Mouse (Mus musculus) heart, adult 8-10 months (tissue): ENCODE measurements around the gene Kremen1. TPM values are rescaled to one million over a fixed set of nuclear protein-coding genes. Genes with fewer than 3 reads are reported as not detected.

ENCODE experiments used
- total RNA-seq, 4 experiments: library from RNA; stranded (reverse); gene quantifications; 2 replicates each; pipeline ENCODE4 v1.2.4; 2022

Kremen1 gene
- total RNA-seq, 4 experiments from 2014 or later: 86.5 to 107 (median 100) TPM

Other genes starting within 250 kb of the Kremen1 start
- gene Rasl10a, start 203.4 kb downstream of the Kremen1 start, total RNA-seq: 1 to 10 TPM; 3.3 to 7.8 (median 5.8) TPM
- gene Gas2l1, start 196.2 kb downstream of the Kremen1 start, total RNA-seq: 10 to 100 TPM; 13.8 to 18.1 (median 15.6) TPM
- gene Rhbdd3, start 162.6 kb downstream of the Kremen1 start, total RNA-seq: 10 to 100 TPM; 26.7 to 27.7 (median 27.3) TPM
- gene Ewsr1, start 162.3 kb downstream of the Kremen1 start, total RNA-seq: 100 to 1,000 TPM in 1 of 4 experiments, 10 to 100 TPM in 3; 74.3 to 111 (median 95.2) TPM
- 1 to 10 TPM in 1 of 4 experiments, under 1 TPM in 3; 0.73 to 2.0 (median 0.90) TPM for gene Emid1, start 109.3 kb downstream of the Kremen1 start, total RNA-seq
- gene Znrf3, start 183.3 kb upstream of the Kremen1 start, total RNA-seq: 1 to 10 TPM; 6.2 to 8.4 (median 7.7) TPM